Mouse (Mus musculus) gastrocnemius, adult 8-10 months (tissue): ENCODE results near the gene Lnx2. TPM values are rescaled to one million over a fixed set of nuclear protein-coding genes. Genes with fewer than 3 reads are reported as not detected.

ENCODE experiments used
- DNase-seq, 2 experiments: peaks; one replicate each; pipeline ENCODE4 v3.0.0; 2022; ENCODE audit warnings: low spot score in 2 of 2
- total RNA-seq, 4 experiments: library from RNA; stranded (reverse); gene quantifications; 2 replicates each; pipeline ENCODE4 v1.2.4; 2022

Lnx2 gene
- total RNA-seq, 4 experiments from 2014 or later = 1.8 to 2.0 (median 1.9) TPM

GRCm38 (mm10) chr5:147020579-147020978 is 55.8 kb downstream of the Lnx2 start:
- no peak for DNase-seq

GRCm38 (mm10) chr5:147018761-147019160 is 57.6 kb downstream of the Lnx2 start:
- DNase-seq = no peak

GRCm38 (mm10) chr5:147017526-147017925 is 58.9 kb downstream of the Lnx2 start:
- DNase-seq = no peak

DNA sequence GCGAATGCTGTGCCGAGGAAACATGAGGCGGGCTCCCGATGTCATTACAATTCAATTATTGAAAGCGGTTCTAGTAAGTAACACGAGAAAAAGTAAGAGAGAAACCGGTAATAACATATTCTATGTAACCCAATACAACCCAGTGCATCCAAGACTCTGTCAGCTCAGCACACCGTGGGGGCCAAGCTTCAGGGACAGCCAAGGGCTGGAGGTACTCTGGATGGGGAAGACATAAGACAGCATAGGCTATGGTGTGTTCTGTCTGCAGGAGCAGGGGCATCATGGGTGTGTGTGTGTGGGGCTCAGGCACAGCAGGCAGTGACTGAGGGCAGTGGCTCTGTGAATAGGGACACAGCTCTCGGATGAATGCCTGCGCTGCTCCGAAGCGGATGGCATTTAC is 59.8 kb downstream of the Lnx2 start:
- no peak for DNase-seq

GRCm38 (mm10) chr5:147015191-147015590 is 61.2 kb downstream of the Lnx2 start:
- DNase-seq = no peak

- no peak for DNase-seq
Observed at GRCm38 (mm10) chr5:147013845-147014244, 62.5 kb downstream of the Lnx2 start.

- no peak for DNase-seq
Observed at GRCm38 (mm10) chr5:147011333-147011732, 65.1 kb downstream of the Lnx2 start.

DNA sequence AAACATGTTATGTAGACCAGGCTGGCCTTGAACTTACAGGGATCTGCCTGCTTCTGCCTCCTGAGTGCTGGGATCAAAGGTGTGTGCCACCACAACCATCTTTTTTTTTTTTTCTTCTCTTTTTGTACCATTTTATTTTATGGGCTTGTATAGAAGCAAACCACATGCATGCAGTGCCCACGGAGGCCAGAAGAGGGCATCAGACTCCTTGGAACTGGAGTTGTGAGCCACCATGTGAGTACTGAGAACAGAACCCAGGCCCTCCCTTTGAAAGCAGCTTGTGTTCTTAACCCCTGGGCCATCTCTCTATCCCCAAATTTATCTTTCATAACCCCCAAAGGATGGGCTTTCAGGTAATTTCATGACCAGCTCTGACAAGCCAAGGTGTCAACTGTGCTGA is 73.1 kb downstream of the Lnx2 start:
- DNase-seq = no peak

DNA sequence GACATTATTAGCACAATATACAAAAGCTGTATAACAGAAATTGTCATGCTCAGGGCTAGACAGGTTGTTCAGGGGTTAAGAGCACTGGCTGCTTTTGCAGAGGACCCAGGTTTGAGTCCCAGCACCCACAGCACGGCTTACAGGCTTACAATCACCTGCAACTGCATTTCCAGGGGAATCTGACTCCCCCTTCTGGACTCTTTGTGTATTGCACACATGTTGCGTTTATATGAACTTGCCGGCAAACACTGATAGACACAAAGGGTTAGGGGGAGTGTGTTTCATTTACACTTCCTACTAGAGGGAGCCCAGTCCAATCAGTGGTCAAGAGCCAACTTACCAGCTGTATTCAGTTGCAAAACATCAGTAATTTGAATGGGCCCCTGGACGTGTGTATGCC is 75.1 kb downstream of the Lnx2 start:
- DNase-seq = no peak

DNA sequence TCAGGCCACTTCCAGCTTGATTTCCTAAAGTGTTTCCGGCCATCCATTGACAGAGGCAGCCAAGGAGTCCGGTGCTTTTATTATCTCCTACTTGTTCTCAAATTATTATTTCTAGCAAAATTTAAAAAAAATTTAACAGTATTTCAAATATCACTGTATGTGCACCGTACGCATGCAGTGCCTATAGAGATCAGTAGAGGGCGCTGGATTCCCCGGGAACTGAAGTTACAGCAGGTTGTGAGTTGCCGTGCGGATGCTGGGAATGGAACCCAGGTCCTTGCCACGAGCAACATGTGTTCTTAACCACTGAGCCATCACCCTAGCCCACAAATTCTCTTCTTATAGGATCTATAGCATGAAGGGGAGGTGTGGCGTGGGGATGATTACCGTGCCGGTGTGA is 77.6 kb downstream of the Lnx2 start:
- no peak for DNase-seq

DNA sequence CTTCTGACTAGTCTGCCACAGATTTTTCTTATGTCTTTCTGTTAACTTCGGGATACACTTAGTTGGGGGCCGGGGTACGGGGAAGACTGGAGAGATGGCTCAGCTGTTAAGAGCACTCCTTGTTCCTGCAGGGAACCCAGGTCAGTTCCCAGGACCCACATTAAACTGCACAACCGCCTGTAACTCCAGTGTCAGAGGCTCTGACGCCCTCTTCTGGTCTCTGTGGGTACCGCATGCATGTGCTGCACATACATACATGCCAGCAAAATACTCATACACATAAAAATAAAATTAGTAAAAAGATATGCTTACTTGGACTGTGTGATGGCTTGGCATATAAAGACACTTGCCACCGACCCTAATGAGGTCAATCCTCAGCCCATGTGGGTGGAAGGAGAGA is 79.6 kb downstream of the Lnx2 start:
- no peak for DNase-seq

- DNase-seq = no peak
Observed at GRCm38 (mm10) chr5:146994973-146995372, 81.4 kb downstream of the Lnx2 start.

- peak; percentile 48 to 49 for DNase-seq
Observed at GRCm38 (mm10) chr5:146993509-146993908, 82.9 kb downstream of the Lnx2 start.

DNA sequence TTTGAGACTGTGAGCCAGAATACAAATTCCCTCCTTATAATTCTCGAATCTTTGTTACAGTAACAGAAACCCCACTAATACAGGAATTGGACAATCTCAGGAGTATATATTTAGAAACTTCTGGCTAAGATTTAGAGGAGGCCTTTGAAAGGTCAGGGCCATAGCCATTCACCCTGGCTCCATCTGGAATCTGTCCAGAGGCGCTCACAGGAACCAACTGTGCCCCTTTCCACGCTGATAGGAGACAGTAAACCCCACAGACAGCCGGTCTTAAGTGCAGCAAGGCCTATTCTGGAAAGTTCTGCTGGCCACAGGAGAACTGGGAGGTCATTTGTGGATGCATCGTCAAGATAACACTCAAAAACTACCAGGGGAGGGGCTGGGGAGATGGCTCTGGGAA is 87.3 kb downstream of the Lnx2 start:
- DNase-seq = no peak

DNA sequence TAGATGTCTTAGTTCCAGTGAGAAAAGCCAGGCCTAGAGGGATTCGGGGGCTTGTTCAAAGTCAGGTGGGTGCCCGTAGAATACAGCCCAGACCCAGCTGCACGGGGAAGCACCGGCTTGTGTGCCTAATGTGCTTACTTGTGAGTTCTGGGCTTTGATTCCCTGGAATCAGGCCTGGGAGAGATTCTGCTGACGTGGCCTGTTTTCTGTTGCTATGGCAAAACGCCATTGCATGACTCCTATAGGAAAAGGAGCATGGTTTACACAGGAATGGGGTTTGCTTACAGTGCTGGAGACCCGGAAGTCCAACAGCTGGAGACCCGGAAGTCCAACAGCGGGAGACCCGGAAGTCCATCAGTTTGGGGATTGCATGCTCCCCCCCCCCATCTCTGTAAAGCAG is 88.8 kb downstream of the Lnx2 start:
- DNase-seq = no peak

GRCm38 (mm10) chr5:146985725-146986433 is 90.5 kb downstream of the Lnx2 start:
- DNase-seq = no peak

DNA sequence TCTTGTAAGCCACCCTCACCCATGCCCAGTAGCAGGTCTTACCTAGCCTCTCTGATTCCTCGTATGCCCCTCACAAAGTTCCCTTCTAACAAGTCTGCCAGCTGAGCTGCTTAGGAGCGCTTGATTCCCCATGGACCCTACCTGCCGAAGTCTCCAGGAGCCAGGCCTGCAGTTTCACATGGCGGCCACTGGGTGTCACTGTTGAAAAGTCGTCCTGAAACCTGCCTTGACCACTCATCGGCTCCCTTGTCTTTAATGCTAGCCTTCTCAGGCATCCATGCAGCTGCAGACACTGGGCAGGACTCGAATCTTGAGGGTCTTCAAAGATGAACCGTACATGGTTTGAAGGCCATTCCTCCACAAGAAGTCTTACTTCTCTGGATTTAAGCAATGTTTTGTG is 93.2 kb downstream of the Lnx2 start:
- DNase-seq = peak in 1 of 2 experiments; percentile 15

- DNase-seq = no peak
Observed at GRCm38 (mm10) chr5:146981376-146981775, 95.0 kb downstream of the Lnx2 start.

DNA sequence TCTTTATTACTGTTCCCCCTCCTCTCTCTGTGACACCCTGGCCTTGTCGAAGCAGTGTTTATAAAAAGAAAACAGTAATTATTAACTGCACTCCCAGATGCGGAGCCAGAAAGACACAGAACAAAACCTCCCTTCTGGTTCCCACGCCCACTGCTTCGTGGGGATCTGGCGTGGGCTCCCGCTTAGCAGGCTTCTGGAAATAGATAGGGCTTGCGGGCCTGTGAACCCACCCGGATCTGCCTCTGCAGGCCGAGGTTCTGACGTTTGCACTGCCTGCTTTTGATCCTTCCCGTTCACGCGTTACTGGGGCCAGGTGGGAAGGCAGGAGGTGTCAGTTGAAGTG is 101.6 kb downstream of the Lnx2 start:
- DNase-seq = no peak

- DNase-seq = no peak
Observed at GRCm38 (mm10) chr5:146973858-146974780, 102.3 kb downstream of the Lnx2 start.

GRCm38 (mm10) chr5:146973353-146973752 is 103.0 kb downstream of the Lnx2 start:
- no peak for DNase-seq

- no peak for DNase-seq
Observed at GRCm38 (mm10) chr5:146971776-146972561, 104.4 kb downstream of the Lnx2 start.
